Mouse (Mus musculus) erythroblast, embryonic 14.5 days (primary cell): ENCODE data around the gene Lrrk1. TPM values are rescaled to one million over a fixed set of nuclear protein-coding genes. Genes with fewer than 3 reads are reported as not detected.

Experiments used
- H3K27me3 ChIP-seq: 2 replicates; pipeline ENCODE4 v1.6.1; 2012; ENCODE audit warnings: inconsistent platforms; ENCODE audit not compliant: control insufficient read depth
- H3K36me3 ChIP-seq: 2 replicates; pipeline ENCODE4 v1.6.1; 2012; ENCODE audit warnings: mild to moderate bottlenecking, inconsistent platforms; ENCODE audit not compliant: control insufficient read depth
- H3K4me1 ChIP-seq: 2 replicates; pipeline ENCODE4 v1.6.1; 2012; ENCODE audit warnings: inconsistent platforms; ENCODE audit not compliant: control insufficient read depth
- H3K4me3 ChIP-seq: replicated peaks from 2 replicates; pipeline ENCODE3; 2012; ENCODE audit warnings: moderate library complexity, mild to moderate bottlenecking, inconsistent platforms
- H3K9me3 ChIP-seq: 2 replicates; pipeline ENCODE4 v1.6.1; 2012; ENCODE audit warnings: low read length, inconsistent platforms, mixed read lengths; ENCODE audit not compliant: control insufficient read depth
- GATA1 ChIP-seq: IDR thresholded peaks from 2 replicates; pipeline ENCODE4 v1.6.1; 2012; ENCODE audit warnings: low read length, inconsistent platforms, mixed read lengths
- TAL1 ChIP-seq: IDR thresholded peaks from 3 replicates; pipeline ENCODE4 v1.6.1; 2012; ENCODE audit warnings: low read length, inconsistent platforms, mixed read lengths
- polyA plus RNA-seq: library from polyadenylated mRNA; stranded (reverse); fragments of >175 nt; gene quantifications from 2 replicates; pipeline ENCODE4 v1.2.3, GENCODE M21; 2012

Gene Lrrk1
- polyA plus RNA-seq, 1 experiment, result 0.02 TPM

- Histone ChIP-seq H3K4me1 (peaks cover 5% of the 10 kb centered on the region), H3K9me3 (peaks cover 5% of the 10 kb centered on the region), H3K36me3 (peaks cover 10% of the 10 kb centered on the region), H3K4me3 (no peak overlapping the region), H3K27me3 (no peaks in the 10 kb centered on the region)
- TF ChIP-seq GATA1 (no peak), TAL1 (no peak)
Measured at GRCm38 (mm10) chr7:66333906-66334500, 54.1 kb downstream of the Lrrk1 start.

DNA sequence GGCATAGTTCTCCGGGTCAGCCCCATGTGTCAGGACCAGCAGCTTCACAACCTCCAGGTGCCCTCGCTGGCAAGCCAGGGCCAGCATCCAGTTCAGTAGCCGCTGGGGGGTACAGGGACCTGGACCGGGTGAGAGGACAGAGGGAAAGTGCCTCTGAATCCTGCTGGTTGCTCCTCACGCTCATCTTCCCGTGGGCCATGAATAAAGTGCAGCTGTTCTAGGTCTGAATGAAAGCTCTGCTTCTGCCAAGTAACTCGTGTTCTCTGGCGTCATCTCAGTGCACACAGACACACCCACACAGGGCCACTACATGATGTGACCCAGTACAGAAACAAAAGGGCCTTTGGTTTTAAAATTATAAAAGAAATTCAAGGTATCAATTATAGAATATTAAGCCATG lies 55.8 kb downstream of the Lrrk1 start:
- Histone ChIP-seq H3K36me3 (peaks cover 10% of the 10 kb centered on the region), H3K9me3 (peaks cover 5% of the 10 kb centered on the region), H3K4me1 (peaks cover 5% of the 10 kb centered on the region), H3K27me3 (no peaks in the 10 kb centered on the region), H3K4me3 (no peak overlapping the region)
- TF ChIP-seq TAL1 (no peak), GATA1 (no peak)

GRCm38 (mm10) chr7:66330610-66331009 lies 57.5 kb downstream of the Lrrk1 start:
- Histone ChIP-seq H3K4me3 (no peak overlapping the region), H3K9me3 (peaks cover 5% of the 10 kb centered on the region), H3K36me3 (peaks cover 10% of the 10 kb centered on the region), H3K27me3 (no peaks in the 10 kb centered on the region), H3K4me1 (peaks cover 5% of the 10 kb centered on the region)
- TF ChIP-seq TAL1, result no peak

DNA sequence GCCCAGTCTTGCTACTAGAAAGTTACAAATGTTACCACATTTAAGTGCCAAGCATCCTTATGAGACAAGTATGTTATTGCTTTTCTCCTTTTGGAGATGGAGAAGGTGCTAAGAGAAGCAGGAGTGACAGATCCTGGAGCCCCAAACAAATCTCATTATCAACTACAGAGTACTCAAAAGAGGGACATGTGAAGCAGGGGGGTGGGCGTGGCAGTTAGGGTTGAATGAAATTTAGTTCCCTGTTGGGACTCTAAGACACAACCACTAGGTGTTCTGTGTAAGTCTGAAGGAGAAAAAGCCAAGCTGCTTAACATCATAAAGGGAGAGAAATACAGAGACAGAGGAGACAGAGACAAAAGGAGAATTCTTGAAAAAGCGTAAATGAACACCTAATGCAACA lies 60.6 kb downstream of the Lrrk1 start:
- Histone ChIP-seq H3K27me3 (no peaks in the 10 kb centered on the region), H3K36me3 (peaks cover 3% of the 10 kb centered on the region; the same call in 1 of the 2 replicates), H3K4me3 (no peak overlapping the region), H3K9me3 (no peaks in the 10 kb centered on the region), H3K4me1 (no peaks in the 10 kb centered on the region)
- no peak for TF ChIP-seq GATA1

GRCm38 (mm10) chr7:66325419-66326053 lies 62.6 kb downstream of the Lrrk1 start:
- H3K27me3 ChIP-seq, result no peaks in the 10 kb centered on the region
- TF ChIP-seq GATA1 (no peak), TAL1 (no peak)
- no peaks in the 10 kb centered on the region for H3K9me3 ChIP-seq
- no peak overlapping the region for H3K4me3 ChIP-seq
- H3K36me3 ChIP-seq, result no peaks in the 10 kb centered on the region
- no peaks in the 10 kb centered on the region for H3K4me1 ChIP-seq

GRCm38 (mm10) chr7:66323252-66324015 lies 64.7 kb downstream of the Lrrk1 start:
- no peaks in the 10 kb centered on the region for H3K4me1 ChIP-seq
- H3K27me3 ChIP-seq, result no peaks in the 10 kb centered on the region
- no peak for TF ChIP-seq GATA1
- no peak for TF ChIP-seq TAL1
- no peak overlapping the region for H3K4me3 ChIP-seq
- no peaks in the 10 kb centered on the region for H3K36me3 ChIP-seq
- no peaks in the 10 kb centered on the region for H3K9me3 ChIP-seq

- Histone ChIP-seq H3K4me3 (no peak overlapping the region), H3K9me3 (no peaks in the 10 kb centered on the region), H3K27me3 (no peaks in the 10 kb centered on the region), H3K4me1 (no peaks in the 10 kb centered on the region), H3K36me3 (no peaks in the 10 kb centered on the region)
- TF ChIP-seq TAL1, result no peak
- TF ChIP-seq GATA1, result no peak
Measured at GRCm38 (mm10) chr7:66320996-66321395, 67.2 kb downstream of the Lrrk1 start.

DNA sequence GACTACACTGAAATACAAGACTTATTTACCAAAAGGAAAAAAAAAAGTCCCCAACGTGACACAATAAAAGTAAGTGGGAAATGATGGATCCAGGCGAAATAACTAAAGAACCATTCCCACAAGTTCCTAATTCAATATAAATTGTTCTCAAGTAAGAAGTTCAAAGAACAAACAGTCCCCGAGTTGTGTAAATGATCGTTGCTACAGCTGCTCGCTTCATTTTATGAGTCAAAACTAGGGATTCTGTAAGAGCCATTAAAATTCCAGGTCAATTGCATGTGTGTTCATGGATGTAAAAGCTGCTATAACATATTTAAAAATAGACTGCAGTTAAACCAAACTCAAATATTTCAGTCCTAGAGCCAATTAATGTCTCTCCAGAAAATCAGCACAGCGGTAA lies 70.0 kb downstream of the Lrrk1 start:
- Histone ChIP-seq H3K4me3 (no peak overlapping the region), H3K9me3 (no peaks in the 10 kb centered on the region), H3K36me3 (no peaks in the 10 kb centered on the region), H3K4me1 (no peaks in the 10 kb centered on the region), H3K27me3 (no peaks in the 10 kb centered on the region)
- TF ChIP-seq GATA1 (no peak), TAL1 (no peak)
